Mouse (Mus musculus) urinary bladder, adult 18-20 months (tissue): ENCODE results near the gene Fgfrl1.

Experiments used
- DNase-seq, 2 experiments: peaks; one replicate each; pipeline ENCODE4 v3.0.0; 2022; ENCODE audit warnings: low spot score in 2 of 2, mixed read lengths in 2 of 2

Fgfrl1 gene

DNA sequence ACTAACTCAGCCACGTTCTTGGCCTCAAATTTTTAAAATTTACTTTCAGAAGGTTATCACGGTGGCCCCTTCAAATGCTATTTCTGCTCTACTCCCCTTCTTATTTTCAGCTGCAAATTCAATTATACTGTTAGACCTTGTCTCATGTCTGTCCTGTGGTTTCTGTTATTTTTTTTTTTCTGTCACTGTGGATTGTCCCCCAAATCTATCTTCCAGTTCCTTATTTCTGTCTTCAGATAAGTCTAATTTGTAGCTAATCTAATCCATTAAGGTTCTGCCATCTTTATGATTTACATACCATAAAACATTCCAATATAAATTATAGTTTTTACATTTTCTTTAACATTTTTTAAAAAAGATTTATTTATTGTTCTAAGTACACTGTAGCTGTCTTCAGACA lies 24.8 kb upstream of the Fgfrl1 start:
- no peak for DNase-seq

DNA sequence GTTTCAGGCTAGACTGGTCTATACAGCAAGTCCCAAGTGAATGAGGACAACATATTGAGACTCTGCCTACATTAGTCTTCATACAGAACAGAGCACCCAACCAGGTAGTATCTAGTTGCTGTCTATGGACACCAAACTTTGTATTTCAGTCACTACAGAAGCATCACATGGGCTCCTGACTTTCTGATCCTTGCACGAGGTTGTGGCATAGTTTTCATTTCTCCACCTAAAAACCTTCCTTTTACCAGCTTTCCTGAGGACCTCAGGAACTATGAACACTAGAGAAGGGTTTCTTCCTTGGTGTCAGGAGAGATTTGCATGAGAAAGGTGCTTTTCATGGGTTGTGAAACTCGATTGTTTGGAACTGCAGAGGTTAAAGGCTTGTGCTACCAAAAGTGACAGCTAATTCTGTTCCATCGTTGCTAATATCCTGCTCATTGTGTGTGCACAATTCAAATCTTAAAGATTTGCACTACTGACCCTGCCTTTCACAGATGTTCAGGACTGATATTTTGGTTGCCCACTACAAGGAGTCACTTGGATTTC lies 23.7 kb upstream of the Fgfrl1 start:
- no peak for DNase-seq

DNA sequence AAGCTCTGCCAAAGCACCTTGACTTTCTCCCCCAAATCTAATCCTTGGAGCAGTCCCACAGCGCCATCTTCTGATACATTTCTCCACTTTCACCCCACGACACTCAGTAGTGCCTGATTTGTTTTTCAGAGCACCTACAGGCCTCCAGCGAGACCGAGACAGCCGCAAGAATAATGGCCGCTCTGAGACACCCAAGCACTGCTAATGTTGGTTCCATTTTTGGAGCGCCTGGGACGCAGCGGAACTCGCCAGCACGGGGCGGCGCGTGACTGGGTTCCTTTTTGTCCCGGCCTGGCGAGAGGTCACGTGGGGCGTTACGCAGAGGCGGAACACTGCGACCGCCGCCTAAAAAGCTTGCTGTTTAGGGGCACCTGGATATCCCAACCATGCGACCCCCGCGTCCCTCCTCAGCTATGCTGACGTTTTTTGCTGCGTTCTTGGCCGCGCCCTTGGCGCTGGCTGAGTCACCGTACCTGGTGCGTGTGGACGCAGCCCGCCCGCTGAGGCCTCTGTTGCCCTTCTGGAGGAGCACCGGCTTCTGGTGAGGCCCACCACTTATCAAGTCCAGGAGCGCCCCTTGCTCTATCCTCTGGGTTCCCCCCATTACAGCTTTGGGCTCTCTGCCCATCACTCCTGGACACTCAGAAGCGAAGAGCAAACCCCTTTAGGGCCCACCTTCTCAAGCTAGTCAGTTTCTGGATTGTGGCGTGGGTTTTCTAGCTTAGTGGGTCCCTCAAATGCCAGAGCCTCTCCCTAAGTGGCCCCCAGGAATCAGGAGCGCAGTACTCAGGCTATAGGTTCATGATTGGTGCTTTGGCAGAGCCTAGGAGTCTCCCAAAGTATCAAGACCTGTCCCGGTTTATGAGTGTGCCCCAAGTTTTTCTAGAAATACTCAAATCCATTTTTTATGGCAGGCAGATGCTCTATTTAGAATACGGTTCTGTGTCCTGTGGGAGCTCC lies 22.9 kb upstream of the Fgfrl1 start, which contains the start of gene Dgkq:
Dgkq (minus strand) TSS at position 696 of the 960 bp plus-strand sequence.
- peak; percentile 87 to 88 for DNase-seq

- DNase-seq = no peak
Measured at GRCm38 (mm10) chr5:108669986-108670385, 22.2 kb upstream of the Fgfrl1 start.

GRCm38 (mm10) chr5:108670785-108671184 lies 21.4 kb upstream of the Fgfrl1 start:
- no peak for DNase-seq

DNA sequence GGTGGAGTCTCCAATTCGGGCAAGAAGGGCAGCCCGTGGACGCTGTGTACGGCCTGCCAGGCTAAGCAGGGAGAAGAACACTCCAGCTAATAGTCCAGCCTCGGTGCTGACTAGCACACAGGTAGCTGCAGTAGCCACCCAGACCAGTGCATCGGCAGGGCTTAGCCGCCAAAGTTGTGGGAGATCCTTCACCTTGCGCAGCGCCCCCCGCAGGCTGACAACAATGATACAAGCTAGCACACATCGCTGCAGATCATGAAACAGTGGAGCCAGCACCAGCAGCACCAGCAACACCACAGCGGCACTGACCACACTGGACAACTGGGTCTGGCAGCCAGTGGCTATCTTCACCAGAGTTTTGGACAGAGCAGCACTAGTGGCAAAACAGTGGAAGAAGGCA lies 20.4 kb upstream of the Fgfrl1 start:
- no peak for DNase-seq

DNA sequence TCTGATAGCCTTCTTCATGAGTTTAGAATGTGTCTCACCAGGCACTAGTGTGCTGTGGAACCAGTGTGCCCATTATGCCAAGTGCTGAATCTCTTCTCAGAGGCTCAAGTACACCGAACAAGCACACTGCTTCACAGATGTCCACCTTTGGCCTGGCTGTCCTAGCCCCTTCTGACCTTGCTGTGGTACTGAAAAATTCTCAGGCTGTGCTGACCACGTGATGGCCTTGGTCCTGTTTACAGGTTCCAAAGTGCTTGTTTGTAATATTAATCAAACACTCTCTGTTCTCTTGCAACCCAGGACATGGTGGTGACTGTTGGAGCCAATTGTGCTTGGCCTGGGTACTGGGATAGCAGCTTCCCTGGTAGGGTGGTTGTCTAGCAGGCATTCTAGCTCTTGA lies 17.6 kb upstream of the Fgfrl1 start:
- DNase-seq = no peak

GRCm38 (mm10) chr5:108675251-108675816 lies 16.8 kb upstream of the Fgfrl1 start, which contains the start of gene Slc26a1:
TSS of gene Slc26a1 (minus strand) at chr5:108675569.
- DNase-seq = no peak

DNA sequence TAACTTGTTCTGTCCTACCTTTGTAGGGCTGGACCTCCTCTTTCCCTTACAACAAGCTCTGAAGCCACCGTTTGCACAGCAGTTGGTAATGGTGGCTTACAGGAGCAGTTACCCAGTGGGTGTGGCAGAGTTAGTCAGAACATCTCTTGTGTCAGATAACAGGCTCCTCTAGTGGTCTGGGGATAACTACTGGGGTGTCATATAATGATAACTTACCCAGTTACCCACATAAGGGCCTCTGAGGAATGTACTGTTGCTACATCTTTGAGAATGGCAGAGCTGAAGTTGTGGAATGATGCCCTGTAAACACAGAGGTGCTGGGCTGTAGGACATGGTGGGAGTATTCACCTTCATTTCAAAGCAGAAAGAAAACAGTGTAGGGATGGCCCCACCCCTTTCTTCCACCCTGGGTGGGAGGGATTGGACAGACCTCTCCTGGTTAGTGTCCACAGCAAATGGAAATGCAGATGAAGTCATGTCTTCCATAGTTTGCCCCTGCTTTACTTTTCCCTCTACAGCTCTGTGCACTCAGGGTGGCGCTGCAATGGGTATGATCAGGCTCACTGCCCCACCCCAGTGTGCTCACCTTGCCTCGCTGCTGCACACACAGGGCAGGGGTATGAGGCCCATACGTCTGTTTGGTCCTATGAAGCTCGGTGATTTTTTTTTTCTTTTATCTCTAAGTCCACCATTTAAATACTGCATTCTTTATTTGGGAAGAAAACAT lies 15.2 kb upstream of the Fgfrl1 start:
- DNase-seq = no peak

- no peak for DNase-seq
Measured at GRCm38 (mm10) chr5:108677605-108678295, 14.4 kb upstream of the Fgfrl1 start.

GRCm38 (mm10) chr5:108678296-108678854 lies 13.8 kb upstream of the Fgfrl1 start:
- no peak for DNase-seq

- no peak for DNase-seq
Measured at GRCm38 (mm10) chr5:108679909-108680308, 12.3 kb upstream of the Fgfrl1 start.

DNA sequence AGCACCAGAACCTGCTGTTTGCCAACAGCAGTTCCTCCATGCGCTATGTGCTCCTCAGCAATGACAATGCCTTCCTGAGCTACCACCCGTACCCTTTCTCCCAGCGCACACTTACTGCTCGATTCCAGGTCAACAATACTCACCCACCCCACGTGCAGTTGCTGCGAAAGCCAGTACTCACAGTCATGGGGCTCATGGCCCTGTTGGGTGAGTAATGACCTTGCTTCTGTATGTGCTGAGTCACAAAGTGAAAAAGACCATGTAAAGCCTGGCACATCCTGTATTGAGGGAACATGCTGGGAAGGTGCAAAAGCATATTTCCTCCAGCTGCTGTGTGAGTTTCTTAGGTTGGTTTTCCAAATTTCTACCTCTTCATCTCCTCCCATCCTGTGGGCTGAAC lies 11.3 kb upstream of the Fgfrl1 start:
- DNase-seq = no peak

- no peak for DNase-seq
Measured at GRCm38 (mm10) chr5:108689091-108689490, 3.1 kb upstream of the Fgfrl1 start.

GRCm38 (mm10) chr5:108691152-108691551 lies 1.0 kb upstream of the Fgfrl1 start:
- DNase-seq = no peak

- peak; percentile 75 to 76 for DNase-seq
Measured at GRCm38 (mm10) chr5:108693872-108694288, 1.7 kb downstream of the Fgfrl1 start.

GRCm38 (mm10) chr5:108694352-108695261 lies 2.4 kb downstream of the Fgfrl1 start:
- peak; percentile 44 to 51 for DNase-seq

DNA sequence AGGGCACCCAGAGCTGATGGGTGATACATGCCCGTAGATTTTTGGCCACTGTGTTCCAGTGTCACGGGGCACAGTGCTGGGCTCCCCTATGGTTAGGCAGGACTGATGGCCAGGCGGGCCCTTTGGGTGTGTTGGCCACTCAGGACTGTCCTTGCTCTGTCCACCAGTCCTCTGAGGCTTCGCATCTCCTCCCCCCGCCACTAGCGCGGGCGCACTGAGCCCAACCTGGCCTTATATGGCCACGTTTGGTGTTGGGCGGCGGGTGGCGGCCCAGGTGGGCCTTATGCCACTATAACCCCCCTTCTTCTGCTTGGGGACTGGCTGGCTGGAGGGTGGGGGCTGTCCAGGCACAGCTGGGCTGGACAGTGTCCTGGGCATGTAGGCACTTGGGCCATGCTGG lies 3.7 kb downstream of the Fgfrl1 start:
- DNase-seq = no peak

DNA sequence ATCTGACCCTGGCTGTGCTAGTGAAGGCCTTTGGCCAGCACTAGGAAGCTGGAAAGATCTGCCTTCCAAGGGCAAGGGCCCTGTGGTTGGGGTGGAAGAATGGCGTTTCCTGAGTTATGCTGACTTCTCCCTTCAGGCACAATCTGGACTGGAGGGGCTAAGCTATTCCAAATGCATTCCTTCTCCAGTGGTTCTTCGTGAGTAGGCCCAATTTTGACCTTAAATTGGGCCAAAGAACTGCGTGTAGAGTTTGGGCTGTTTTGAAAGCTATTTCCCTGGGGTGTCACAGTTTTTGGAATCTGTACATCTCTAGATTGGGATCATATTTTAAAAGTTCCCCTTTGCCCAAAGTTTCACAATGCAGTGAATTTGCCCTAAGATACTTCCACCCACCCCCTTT lies 4.4 kb downstream of the Fgfrl1 start:
- no peak for DNase-seq

DNA sequence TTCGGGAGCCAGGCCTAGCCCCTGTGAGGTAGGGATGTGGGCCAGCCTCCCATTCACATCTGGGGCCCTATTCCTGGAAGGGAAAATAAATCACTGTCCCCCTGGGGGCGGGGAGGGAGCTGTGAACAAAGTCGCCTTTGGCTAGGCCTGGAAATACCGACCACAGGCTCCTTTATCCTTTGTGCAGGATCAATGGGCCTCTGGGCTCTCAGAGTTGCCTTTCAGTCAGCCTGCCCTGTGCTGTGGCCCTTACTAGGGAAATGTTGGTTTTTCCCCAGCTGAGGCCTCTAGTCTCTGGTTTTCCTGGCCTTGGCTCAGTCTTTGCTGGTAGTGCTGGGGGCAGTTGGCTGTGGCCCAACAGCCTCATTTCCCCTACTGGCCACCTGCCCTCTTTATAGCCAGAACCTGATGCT lies 5.2 kb downstream of the Fgfrl1 start:
- no peak for DNase-seq
